In the genomic region with DNA sequence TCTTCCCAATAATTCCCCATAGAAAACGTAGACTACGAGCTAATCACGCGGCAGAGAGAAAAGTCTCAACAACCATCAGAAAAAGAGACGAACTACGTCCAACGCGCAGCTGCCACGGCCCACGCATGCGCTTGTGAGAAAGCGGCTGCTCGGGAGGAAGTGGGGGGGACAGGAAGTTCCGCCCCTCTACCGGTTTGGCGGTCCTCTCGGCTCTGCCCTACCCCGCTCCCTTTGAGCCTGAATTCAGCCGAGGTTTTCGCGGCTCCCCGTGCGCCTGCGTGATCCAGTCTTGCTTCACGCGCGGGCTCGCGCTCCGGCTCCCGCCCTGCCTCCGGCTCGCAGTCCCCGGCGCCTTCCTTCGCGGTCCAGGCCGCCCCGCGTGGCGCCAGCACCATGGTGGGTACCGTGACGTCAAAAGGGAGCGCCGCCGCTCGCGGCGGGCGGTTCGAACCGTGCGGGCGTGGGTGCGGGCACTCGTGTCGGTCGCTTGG, we compare ENCODE assay signal across 7 mouse cellular contexts. TPM values are rescaled to one million over a fixed set of nuclear protein-coding genes. Genes with fewer than 3 reads are reported as not detected.
A peak's percentile ranks its signal among the peaks of the same experiment; 100 is the strongest.
DNase-seq lines count a peak whose midpoint lies in the region; ATAC-seq lines count a peak whose summit lies in the region.

A gene (plus strand): TSS at position 173 of the 491 bp plus-strand sequence.

- H3K4me3 ChIP-seq in intestine, embryonic 16.5 days (ENCODE audit: low read length): peak within 1 kb of the TSS; percentile 89
- peak within 1 kb of the TSS; percentile 94 for H3K4me3 ChIP-seq in midbrain, embryonic 11.5 days (ENCODE audit: low read depth, low read length)

- H3K27ac ChIP-seq in intestine, embryonic 16.5 days (ENCODE audit: low read length): peak within 1 kb of the TSS; percentile 99
- H3K27ac ChIP-seq in midbrain, embryonic 11.5 days (ENCODE audit: low read depth, low read length): peak within 1 kb of the TSS; percentile 90

- 0 out of 2 replicates have a peak, but pooled peaks cover 8% of the 10 kb centered on the region for H3K36me3 ChIP-seq in intestine, embryonic 16.5 days (ENCODE audit: control insufficient read depth, insufficient read depth, low read length)
- peaks cover 8% of the 10 kb centered on the region; the same call in 1 of the 2 replicates for H3K36me3 ChIP-seq in midbrain, embryonic 11.5 days (ENCODE audit: control insufficient read depth, insufficient read depth, low read length)

- intact Hi-C loops in left cerebral cortex, postnatal 36 days (cut with DNase I): loop anchor here (1.0 to 5.0 kb wide), 2 partner anchors 29 to 129 kb away; a partner anchor contains a TSS

- WGBS in intestine, embryonic 16.5 days: under 1% methylated on average over 58 of the region's 58 CpGs
- under 1% methylated on average over 58 of the region's 58 CpGs for WGBS in midbrain, embryonic 11.5 days

- DNase-seq in adrenal gland, adult 2 months: peak; percentile 96
- DNase-seq in embryo, embryonic 11.5 days (ENCODE audit: low read depth, low spot score): peak; percentile 87
- DNase-seq in gastrocnemius, postnatal 4 days (ENCODE audit: low spot score in 2 of 2): peak; percentile 72 to 90
- DNase-seq in left cerebral cortex, postnatal 36 days (ENCODE audit: low spot score in 2 of 2): peak; percentile 94 to 97
- DNase-seq in midbrain, embryonic 11.5 days (ENCODE audit: low spot score, missing footprints): peak; percentile 99
- peak; percentile 92 for DNase-seq in skeletal muscle tissue, adult 2 months (ENCODE audit: low read depth, low spot score)

- H3K9ac ChIP-seq in intestine, embryonic 16.5 days (ENCODE audit: low read depth, low read length): peak within 1 kb of the TSS; percentile 96
- H3K9ac ChIP-seq in midbrain, embryonic 11.5 days (ENCODE audit: low read length): peak within 1 kb of the TSS; percentile 95

- H3K9me3 ChIP-seq in intestine, embryonic 16.5 days (ENCODE audit: control insufficient read depth, low read length): no peaks in the 10 kb centered on the region
- no peaks in the 10 kb centered on the region for H3K9me3 ChIP-seq in midbrain, embryonic 11.5 days (ENCODE audit: control insufficient read depth, low read length)

- H3K27me3 ChIP-seq in intestine, embryonic 16.5 days (replicated peaks; ENCODE audit: control insufficient read depth, insufficient read depth, low read length): no peaks in the 10 kb centered on the region
- H3K27me3 ChIP-seq in midbrain, embryonic 11.5 days (ENCODE audit: control insufficient read depth, insufficient read depth, low read length): no peaks in the 10 kb centered on the region

- H3K4me2 ChIP-seq in intestine, embryonic 16.5 days (ENCODE audit: low read depth, low read length): peak within 1 kb of the TSS; percentile 80
- H3K4me2 ChIP-seq in midbrain, embryonic 11.5 days: peak within 1 kb of the TSS; percentile 87

- peaks cover 17% of the 10 kb centered on the region for H3K4me1 ChIP-seq in intestine, embryonic 16.5 days (ENCODE audit: control insufficient read depth, insufficient read depth, low read length)
- H3K4me1 ChIP-seq in midbrain, embryonic 11.5 days (ENCODE audit: control insufficient read depth, insufficient read depth, low read length): peaks cover 15% of the 10 kb centered on the region

- peak; percentile 94 for ATAC-seq in intestine, embryonic 16.5 days
- peak; percentile 96 for ATAC-seq in midbrain, embryonic 11.5 days (ENCODE audit: low FRiP score)

RNA-seq across cellular contexts. Expression of the gene that starts here (rescaled TPM):
- total RNA-seq in adrenal gland, adult 2 months (2021): 10 to 100 TPM; 32.9 to 45.8 TPM
- polyA plus RNA-seq in adrenal gland, adult 2 months (2012; rRNA removed): 82.4 and 84.8 TPM in 2 replicates
- 10 to 100 TPM; 31.8 to 32.4 TPM for total RNA-seq in gastrocnemius, postnatal 4 days (2021)
- polyA plus RNA-seq in intestine, embryonic 16.5 days (2015; fragmentation: Nextera tagmentation; extraction: Ambion mirVana): 159 and 181 TPM in 2 replicates
- 10 to 100 TPM; 19.4 to 19.8 TPM for total RNA-seq in left cerebral cortex, postnatal 36 days (2021)
- 213 and 234 TPM in 2 replicates for polyA plus RNA-seq in midbrain, embryonic 11.5 days (2014; fragmentation: Nextera tagmentation; extraction: Ambion mirVana)

Comparison
In these comparisons a context has a peak if more than half of its experiments do, and no peak if none do; other contexts are left out.
1. Peak in every context shown above with its lines: DNase-seq, ATAC-seq, H3K4me3 ChIP-seq and H3K27ac ChIP-seq.